Mouse (Mus musculus) kidney, embryonic 15.5 days (tissue): Measurements from ENCODE around the gene Plekhd1. TPM values are rescaled to one million over a fixed set of nuclear protein-coding genes. Genes with fewer than 3 reads are reported as not detected.
A peak's percentile ranks its signal among the peaks of the same experiment; 100 is the strongest.

Source experiments
- ATAC-seq: fragments of 200-750 bp; cut with Nextera tagmentation; replicated peaks from 2 replicates; pipeline ENCODE4 v1.8.0; 2017; ENCODE audit warnings: moderate TSS enrichment; ENCODE audit not compliant: low FRiP score
- H3K27ac ChIP-seq: fragments of 300-500 bp; sonication (generic); 2 replicates; pipeline ENCODE4 v1.5.1; 2015; ENCODE audit warnings: mild to moderate bottlenecking, inconsistent platforms
- H3K27me3 ChIP-seq: fragments of 300-500 bp; sonication (generic); 2 replicates; pipeline ENCODE4 v1.6.1; 2015; ENCODE audit warnings: inconsistent platforms
- H3K36me3 ChIP-seq: fragments of 300-500 bp; sonication (generic); 2 replicates; pipeline ENCODE4 v1.6.1; 2015; ENCODE audit warnings: inconsistent platforms
- H3K4me1 ChIP-seq: fragments of 300-500 bp; sonication (generic); 2 replicates; pipeline ENCODE4 v1.6.1; 2015; ENCODE audit warnings: inconsistent platforms
- H3K4me2 ChIP-seq: fragments of 300-500 bp; sonication (generic); 2 replicates; pipeline ENCODE4 v1.6.1; 2015; ENCODE audit warnings: moderate library complexity, mild to moderate bottlenecking, inconsistent platforms
- H3K4me3 ChIP-seq: fragments of 300-500 bp; sonication (generic); replicated peaks from 2 replicates; pipeline ENCODE4 v1.5.1; 2015; ENCODE audit warnings: mild to moderate bottlenecking, inconsistent platforms
- H3K9ac ChIP-seq: fragments of 300-500 bp; sonication (generic); 2 replicates; pipeline ENCODE4 v1.6.1; 2015; ENCODE audit warnings: mild to moderate bottlenecking, inconsistent platforms
- H3K9me3 ChIP-seq: fragments of 300-500 bp; sonication (generic); replicated peaks from 2 replicates; pipeline ENCODE4 v1.6.1; 2016; ENCODE audit warnings: inconsistent platforms
- WGBS: fragments of 180-500 bp; shearing (Covaris S2); methylation state at CpG from one replicate; pipeline ENCODE4 v1.1.7; 2015; ENCODE audit warnings: mixed read lengths; 5-methylcytosine and 5-hydroxymethylcytosine counted together
- polyA plus RNA-seq: library from polyadenylated mRNA; unstranded; fragments of >200 nt; fragmentation: Nextera tagmentation; extraction: Ambion mirVana; gene quantifications from 2 replicates; pipeline ENCODE4 v1.2.1, GENCODE M21; 2015

Plekhd1 gene
- polyA plus RNA-seq, 1 experiment from 2014 or later = 1.8 TPM

DNA sequence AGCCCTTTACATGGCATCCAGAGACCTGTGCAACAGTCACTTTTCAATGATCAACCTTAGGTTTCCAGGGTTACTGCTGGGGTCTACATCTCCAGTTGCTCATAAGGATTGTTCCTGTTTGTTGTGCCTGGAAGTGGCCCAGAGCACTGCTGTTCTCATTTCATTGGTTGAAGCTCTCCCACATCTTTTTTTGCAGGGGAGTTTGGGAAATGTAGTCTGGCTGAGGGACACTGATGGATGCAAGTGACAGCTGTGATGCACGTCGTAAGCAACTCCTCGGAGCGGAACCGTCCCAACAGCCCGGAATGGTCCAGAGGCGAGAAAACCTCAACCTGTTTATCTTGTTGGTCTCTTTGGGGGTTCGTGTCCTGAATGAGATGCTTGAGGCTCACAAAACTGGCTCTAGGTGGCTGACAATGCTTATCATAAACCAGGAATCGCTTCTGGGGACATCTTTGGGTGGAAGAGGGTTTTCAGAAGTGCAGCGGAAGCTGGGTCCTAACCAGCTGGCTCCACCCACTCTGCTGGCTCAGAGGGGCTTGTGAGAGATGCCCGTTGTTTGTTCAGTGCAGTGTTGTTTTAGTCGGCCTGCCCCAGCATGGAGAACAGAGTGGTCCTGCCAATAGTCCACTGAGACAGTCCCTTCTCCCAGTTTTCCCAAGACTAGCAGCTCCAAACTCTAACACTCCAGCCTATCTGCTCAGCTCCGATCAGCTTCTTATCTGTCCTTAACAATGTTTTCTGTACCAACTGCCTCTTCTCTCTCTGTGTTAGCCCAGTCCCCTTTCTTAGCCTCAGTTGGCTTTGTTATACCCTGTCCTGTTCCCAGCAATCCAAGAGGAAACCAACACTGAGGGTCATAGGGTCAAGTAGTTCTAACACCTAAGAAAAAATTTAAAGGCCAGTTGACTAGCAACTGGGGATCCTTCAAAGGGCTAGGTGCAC lies 42.4 kb downstream of the Plekhd1 start:
- ATAC-seq = no peak
- peaks cover 4% of the 10 kb centered on the region; the same call in 1 of the 2 replicates for H3K4me1 ChIP-seq
- H3K4me3 ChIP-seq = no peak overlapping the region
- no peak overlapping the region for H3K9ac ChIP-seq
- H3K27ac ChIP-seq = no peak overlapping the region
- H3K9me3 ChIP-seq = no peaks in the 10 kb centered on the region
- no peak overlapping the region for H3K4me2 ChIP-seq
- peaks cover 7% of the 10 kb centered on the region; the same call in 1 of the 2 replicates for H3K27me3 ChIP-seq
- WGBS = 45% methylated on average over 13 of the region's 13 CpGs
- H3K36me3 ChIP-seq = no peaks in the 10 kb centered on the region

DNA sequence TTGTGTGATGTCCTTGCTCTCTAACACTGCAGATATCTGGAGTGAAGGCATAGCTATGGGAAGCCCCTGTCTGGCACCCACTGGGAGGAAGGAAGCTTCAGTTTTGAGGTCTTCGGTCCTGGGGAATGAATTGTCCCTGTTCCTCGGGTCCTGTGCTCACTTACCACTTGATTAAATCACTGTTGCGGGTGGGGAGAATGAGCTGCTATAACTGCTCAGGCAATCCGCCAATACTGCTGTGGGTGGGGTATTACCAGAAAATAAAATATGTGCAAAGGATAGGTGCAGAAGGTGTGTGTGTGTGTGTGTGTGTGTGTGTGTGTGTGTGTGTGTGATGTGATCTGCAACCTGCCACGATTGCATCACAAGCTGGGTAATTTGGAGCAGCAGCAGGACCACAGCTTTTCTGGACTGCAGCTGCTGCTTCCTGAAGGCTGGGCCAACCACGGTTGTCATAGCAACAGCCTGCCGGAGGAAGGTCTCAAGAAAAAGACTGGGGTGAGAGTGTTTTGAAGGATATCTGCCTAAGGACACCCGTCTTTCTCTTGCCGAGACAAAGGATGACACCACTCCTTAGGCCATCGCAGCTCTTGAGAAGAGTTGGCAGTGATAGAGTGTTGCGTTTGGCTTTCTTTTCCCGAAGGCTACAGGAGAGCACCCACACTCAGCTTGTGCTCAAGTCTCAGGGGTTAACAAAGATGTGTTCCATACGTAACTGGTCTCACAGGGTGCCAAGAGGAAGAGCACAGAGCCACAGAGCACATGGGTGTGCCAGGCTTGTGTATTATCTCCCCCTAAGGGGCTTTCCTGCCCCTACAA lies 44.3 kb downstream of the Plekhd1 start:
- Histone ChIP-seq H3K9me3 (no peaks in the 10 kb centered on the region), H3K4me1 (peaks cover 4% of the 10 kb centered on the region; the same call in 1 of the 2 replicates), H3K27me3 (peaks cover 16% of the 10 kb centered on the region), H3K4me3 (no peak overlapping the region), H3K9ac (no peak overlapping the region), H3K4me2 (no peak overlapping the region), H3K27ac (no peak overlapping the region), H3K36me3 (no peaks in the 10 kb centered on the region)
- WGBS = 31% methylated on average over 13 of the region's 13 CpGs
- no peak for ATAC-seq

DNA sequence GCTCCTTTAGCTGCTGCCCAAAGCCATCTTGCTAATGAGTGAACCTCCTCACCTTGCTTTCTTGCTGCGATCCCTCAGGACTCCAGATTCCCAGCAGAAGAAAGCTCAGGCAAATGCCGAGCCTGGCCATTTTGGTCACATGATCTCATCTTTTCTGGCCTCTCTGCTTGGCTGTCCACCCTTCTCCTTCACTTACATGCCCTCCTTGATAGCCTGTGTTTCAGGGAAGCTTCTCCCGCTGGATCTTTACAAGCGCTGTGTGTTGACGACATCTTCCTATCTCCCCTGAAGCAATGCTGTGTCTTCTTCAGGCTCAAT lies 44.9 kb downstream of the Plekhd1 start:
- no peak overlapping the region for H3K27ac ChIP-seq
- peaks cover 4% of the 10 kb centered on the region; the same call in 1 of the 2 replicates for H3K4me1 ChIP-seq
- H3K36me3 ChIP-seq = no peaks in the 10 kb centered on the region
- no peaks in the 10 kb centered on the region for H3K9me3 ChIP-seq
- no peak overlapping the region for H3K9ac ChIP-seq
- ATAC-seq = no peak
- H3K27me3 ChIP-seq = peaks cover 16% of the 10 kb centered on the region
- WGBS = 59% methylated on average over 5 of the region's 5 CpGs
- no peak overlapping the region for H3K4me3 ChIP-seq
- no peak overlapping the region for H3K4me2 ChIP-seq

DNA sequence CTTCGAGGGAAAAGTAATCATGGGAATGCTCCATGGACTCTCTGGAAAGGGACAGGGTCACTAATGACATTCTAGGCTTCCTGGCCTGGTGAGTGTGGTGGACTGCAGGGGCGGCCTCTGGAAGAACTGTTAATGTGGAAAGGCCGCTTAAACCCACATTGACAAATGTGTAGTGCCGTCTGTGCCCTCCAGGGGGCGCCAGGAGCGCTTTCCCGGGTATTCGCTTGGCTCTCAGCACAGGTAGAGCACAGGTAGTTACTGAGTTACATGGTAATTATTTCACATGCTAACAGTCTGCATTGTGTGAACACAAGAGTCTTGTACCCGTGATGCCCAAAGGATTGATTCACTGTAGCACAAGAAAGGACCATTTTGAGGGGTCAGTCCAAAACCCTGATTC lies 47.1 kb downstream of the Plekhd1 start:
- Histone ChIP-seq H3K36me3 (no peaks in the 10 kb centered on the region), H3K27ac (no peak overlapping the region), H3K4me1 (peaks cover 4% of the 10 kb centered on the region; the same call in 1 of the 2 replicates), H3K4me3 (no peak overlapping the region), H3K4me2 (no peak overlapping the region), H3K9me3 (no peaks in the 10 kb centered on the region), H3K9ac (no peak overlapping the region), H3K27me3 (peaks cover 23% of the 10 kb centered on the region)
- WGBS = 29% methylated on average over 9 of the region's 9 CpGs
- ATAC-seq = no peak

DNA sequence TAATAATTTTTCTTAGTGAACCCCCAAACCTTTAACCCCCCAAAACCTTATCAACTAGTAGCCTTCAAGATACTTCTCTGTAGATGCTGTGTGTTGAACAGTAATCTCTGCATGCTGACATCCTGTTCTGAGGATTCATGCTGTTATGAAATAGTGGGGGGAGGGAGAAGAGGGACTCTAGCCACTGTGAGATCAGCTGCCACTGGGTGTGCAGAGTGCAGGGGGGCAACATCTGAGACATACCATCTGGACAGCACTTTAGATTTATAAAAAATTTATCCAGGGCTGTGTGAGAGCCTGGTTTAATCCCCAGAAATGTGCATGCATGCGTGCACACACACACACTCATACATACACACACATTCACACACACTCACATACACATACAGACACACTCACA lies 52.2 kb downstream of the Plekhd1 start:
- Histone ChIP-seq H3K27ac (no peak overlapping the region), H3K9me3 (no peaks in the 10 kb centered on the region), H3K4me2 (no peak overlapping the region), H3K4me1 (no peaks in the 10 kb centered on the region), H3K36me3 (no peaks in the 10 kb centered on the region), H3K9ac (no peak overlapping the region), H3K27me3 (peaks cover 26% of the 10 kb centered on the region), H3K4me3 (no peak overlapping the region)
- ATAC-seq = no peak
- WGBS = 95% methylated on average over 1 of the region's 1 CpGs

DNA sequence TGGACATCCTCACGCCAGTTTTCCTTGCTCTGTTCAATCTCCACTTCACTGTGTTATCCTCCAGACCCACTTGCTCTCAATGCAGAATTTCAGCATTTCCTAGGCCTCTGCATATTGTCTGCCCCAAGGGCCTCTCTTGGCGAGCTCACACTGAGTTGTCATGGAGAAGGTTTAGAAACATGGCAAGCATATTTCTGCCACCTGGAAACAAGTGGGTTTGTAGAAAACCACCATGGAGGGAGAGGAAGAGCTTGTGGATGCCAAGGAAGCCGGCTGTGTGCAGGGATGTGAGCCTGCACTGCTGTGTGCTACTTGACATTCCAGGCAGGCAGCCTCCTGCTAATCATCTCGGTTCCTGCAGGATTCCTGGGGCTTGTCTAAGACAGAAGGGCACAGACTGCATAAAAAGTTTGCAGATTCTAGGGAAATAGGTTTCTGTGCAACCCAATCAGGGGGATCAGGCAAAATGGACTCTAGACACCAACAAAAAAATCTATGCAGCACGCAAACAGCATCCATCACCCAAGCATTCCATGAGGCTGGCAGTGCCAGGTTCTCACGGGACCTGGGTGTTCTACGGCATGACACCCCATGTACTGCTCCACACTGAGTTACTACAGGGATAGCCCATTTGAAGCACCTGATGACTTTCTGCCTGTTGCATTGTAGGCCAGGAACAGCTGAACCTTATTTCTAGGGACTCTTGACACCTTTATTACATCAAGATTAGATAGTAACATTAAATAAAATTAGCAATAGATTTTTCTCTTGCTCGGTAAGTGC lies 53.8 kb downstream of the Plekhd1 start:
- Histone ChIP-seq H3K4me2 (no peak overlapping the region), H3K9me3 (no peaks in the 10 kb centered on the region), H3K27me3 (peaks cover 21% of the 10 kb centered on the region), H3K9ac (no peak overlapping the region), H3K4me1 (no peaks in the 10 kb centered on the region), H3K4me3 (no peak overlapping the region), H3K36me3 (no peaks in the 10 kb centered on the region), H3K27ac (no peak overlapping the region)
- no peak for ATAC-seq
- 62% methylated on average over 8 of the region's 8 CpGs for WGBS

DNA sequence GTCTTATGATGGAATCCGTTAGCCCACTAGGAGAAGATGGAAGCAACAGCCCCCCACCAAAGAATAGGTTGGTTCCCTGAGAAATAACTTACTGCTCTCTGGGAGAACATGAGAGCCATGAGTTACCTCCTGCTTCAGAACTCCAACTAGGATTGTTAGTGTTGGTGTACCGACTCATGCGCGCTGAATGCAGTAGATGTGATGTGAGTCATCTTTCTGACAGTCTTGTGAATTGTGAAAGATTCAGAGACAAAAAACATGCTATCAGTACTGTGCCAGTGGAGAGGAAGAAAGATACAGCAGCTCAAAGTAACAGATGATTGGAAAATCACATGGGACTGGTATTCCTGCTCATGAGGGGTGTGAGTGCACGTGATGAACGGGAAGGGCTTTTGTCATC lies 59.2 kb downstream of the Plekhd1 start:
- no peaks in the 10 kb centered on the region for H3K4me1 ChIP-seq
- H3K27ac ChIP-seq = no peak overlapping the region
- WGBS = 91% methylated on average over 6 of the region's 6 CpGs
- no peaks in the 10 kb centered on the region for H3K36me3 ChIP-seq
- no peak for ATAC-seq
- no peak overlapping the region for H3K9ac ChIP-seq
- no peak overlapping the region for H3K4me2 ChIP-seq
- no peak overlapping the region for H3K4me3 ChIP-seq
- H3K27me3 ChIP-seq = peaks cover 40% of the 10 kb centered on the region
- H3K9me3 ChIP-seq = no peaks in the 10 kb centered on the region

DNA sequence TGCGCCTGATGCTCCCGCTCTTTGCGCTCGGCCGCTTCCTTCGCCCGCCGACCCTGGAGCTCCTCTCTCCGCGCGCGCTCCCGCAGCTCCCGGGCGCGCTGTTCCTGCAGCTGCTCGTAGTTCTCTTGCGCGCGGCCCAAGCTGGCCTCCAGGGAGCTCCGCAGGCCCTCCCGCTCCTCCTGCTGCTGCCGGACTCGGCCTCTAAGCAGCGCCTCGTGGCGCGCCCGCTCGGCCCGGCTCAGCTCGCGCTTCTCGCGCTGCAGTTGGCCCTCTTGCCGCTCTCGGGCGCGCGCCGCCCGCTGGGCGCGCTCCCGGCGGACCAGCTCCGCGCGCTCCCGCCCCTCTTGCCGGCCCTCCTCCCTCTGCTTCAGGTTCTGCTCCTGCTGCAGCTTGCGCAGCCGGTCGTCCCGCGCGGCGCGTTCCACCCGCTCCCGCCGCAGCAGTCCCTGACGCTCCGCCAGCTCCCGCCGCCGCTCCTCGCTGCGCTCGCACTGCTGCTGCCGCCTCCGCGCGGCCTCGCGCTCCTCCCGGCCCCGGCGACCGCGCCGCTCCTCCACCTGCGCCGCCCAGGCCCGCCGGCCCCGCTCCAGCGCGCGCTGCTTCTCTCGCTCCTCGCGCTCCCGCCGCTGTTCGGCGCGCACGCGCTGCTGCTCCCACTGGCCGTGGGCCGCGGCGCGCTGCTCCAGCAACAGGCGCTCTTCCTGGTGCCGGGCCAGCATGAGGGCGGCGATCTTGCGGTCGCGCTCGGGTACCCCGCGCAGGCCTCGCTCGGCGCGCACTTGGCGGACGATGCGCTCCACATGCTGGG lies 65.6 kb downstream of the Plekhd1 start:
- H3K27ac ChIP-seq = peak overlapping the region; percentile 15; the same call in 1 of the 2 replicates
- WGBS = under 1% methylated on average over 114 of the region's 122 CpGs

DNA sequence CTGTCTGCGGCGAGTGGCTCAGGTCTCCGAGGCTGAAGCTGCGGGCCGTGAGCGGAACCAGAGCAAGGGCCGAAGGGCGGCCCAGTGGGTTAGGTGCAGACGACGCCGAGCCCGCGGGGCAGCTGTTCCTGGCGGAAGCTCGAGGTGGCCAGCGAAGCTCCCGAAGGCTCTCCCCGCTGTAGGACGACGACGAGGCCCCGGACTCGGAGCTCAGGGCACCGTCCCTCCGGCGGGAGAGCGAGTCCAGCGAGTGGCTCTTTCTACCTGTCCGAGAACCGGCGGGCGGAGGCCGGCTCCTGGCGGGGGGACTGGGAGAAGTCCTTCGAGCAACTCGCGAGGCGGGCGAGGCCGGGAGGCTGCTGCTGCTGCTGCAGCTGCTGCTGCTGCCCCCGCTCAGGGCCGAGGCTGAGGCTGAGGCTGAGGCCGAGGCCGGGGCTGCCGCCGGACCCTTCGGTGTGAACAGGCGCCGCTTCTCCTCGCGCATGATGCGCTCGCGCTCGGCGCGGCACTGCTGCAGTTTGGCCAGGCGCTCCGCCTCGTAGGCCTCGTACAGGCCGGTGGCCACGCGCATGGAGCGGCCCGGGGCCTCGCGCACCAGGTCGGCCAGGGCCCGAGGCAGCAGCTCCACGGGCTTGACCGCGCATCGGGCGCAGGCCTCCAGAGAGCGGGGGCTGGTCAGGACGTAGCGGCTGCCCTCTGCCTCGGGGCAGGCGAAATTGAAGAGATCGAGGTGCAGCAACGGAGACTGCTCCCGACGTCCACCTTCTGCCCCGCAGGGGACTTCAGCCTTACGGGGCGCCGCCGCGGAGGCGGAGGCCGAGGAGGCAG lies 66.4 kb downstream of the Plekhd1 start:
- H3K36me3 ChIP-seq = no peaks in the 10 kb centered on the region
- peak; percentile 20 for ATAC-seq
- H3K4me1 ChIP-seq = peaks cover 35% of the 10 kb centered on the region
- H3K4me2 ChIP-seq = peak overlapping the region; percentile 96
- WGBS = 4% methylated on average over 92 of the region's 92 CpGs
- H3K27me3 ChIP-seq = peaks cover 84% of the 10 kb centered on the region
- H3K9me3 ChIP-seq = no peaks in the 10 kb centered on the region
- H3K9ac ChIP-seq = peak overlapping the region; percentile 50
- peak overlapping the region; percentile 56 for H3K4me3 ChIP-seq
- H3K27ac ChIP-seq = peak overlapping the region; percentile 15; the same call in 1 of the 2 replicates

More for the DNA sequence above, 65.6 kb downstream of the Plekhd1 start:
- peak; percentile 86 for ATAC-seq
- H3K4me3 ChIP-seq = peak overlapping the region; percentile 56
- peaks cover 35% of the 10 kb centered on the region for H3K4me1 ChIP-seq
- H3K36me3 ChIP-seq = no peaks in the 10 kb centered on the region
- no peaks in the 10 kb centered on the region for H3K9me3 ChIP-seq
- peaks cover 81% of the 10 kb centered on the region for H3K27me3 ChIP-seq
- H3K4me2 ChIP-seq = peak overlapping the region; percentile 96
- peak overlapping the region; percentile 50 for H3K9ac ChIP-seq

DNA sequence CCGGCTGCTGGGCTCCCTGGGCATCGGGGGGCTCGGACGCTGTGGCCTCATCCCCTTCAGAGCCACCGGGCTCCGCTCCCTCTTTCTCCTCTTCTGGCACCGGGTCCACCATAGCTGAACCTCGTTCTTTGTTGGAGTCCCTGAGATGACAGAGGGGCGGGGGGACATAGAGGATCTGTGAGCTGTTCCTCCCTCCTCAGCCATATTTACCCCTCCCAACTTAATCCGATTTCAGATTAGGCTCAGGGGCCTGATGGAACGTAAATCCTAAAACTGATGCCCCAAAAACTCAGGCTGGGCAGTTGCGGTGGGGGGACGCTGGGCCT lies 67.0 kb downstream of the Plekhd1 start:
- Histone ChIP-seq H3K4me3 (peak overlapping the region; percentile 56), H3K27ac (no peak overlapping the region), H3K4me2 (peak overlapping the region; percentile 96), H3K36me3 (no peaks in the 10 kb centered on the region), H3K4me1 (peaks cover 35% of the 10 kb centered on the region), H3K27me3 (peaks cover 84% of the 10 kb centered on the region), H3K9me3 (no peaks in the 10 kb centered on the region), H3K9ac (peak overlapping the region; percentile 50; the same call in 1 of the 2 replicates)
- ATAC-seq = no peak
- 13% methylated on average over 13 of the region's 13 CpGs for WGBS
